Mouse (Mus musculus): ENCODE measurements at regions not wholly inside any gene's neighbourhood (a gene's known extent, or its start where the extent isn't known, plus 50 kb on each side); places are given as distances from the start of the nearest gene placed in this dataset.

- TF ChIP-seq MXI1 (IDR thresholded peaks at IDR 0.05; ENCODE audit: low read depth, low read length) (no peak), TBP (IDR thresholded peaks at IDR 0.05; ENCODE audit: low read depth, low read length) (no peak), CTCF (IDR thresholded peaks at IDR 0.05 in 2 of 3, conservative IDR thresholded peaks at IDR 0.05 in 1 of 3; ENCODE audit: control insufficient read depth in 1 of 3, insufficient read depth in 1 of 3, low read depth in 2 of 3, low read length in 3 of 3, poor library complexity in 1 of 3, severe bottlenecking in 1 of 3) (no peak), NELFE (IDR thresholded peaks at IDR 0.05; ENCODE audit: low read depth, low read length) (no peak), USF2 (IDR thresholded peaks at IDR 0.05; ENCODE audit: borderline replicate concordance in 1 of 2, insufficient read depth in 1 of 2, low read depth in 1 of 2, low read length in 2 of 2) (no peak), RAD21 (IDR thresholded peaks at IDR 0.05; ENCODE audit: low read depth, low read length) (no peak), E2F4 (IDR thresholded peaks at IDR 0.05; ENCODE audit: borderline replicate concordance, low read depth, low read length) (no peak), GABPA (IDR thresholded peaks at IDR 0.05; ENCODE audit: low read depth, low read length) (no peak), MYB (IDR thresholded peaks at IDR 0.05; ENCODE audit: low read depth, low read length) (no peak), RCOR1 (IDR thresholded peaks at IDR 0.05; ENCODE audit: low read depth, low read length) (no peak), MAX (IDR thresholded peaks at IDR 0.05; ENCODE audit: low read length) (no peak), TCF12 (IDR thresholded peaks at IDR 0.05; ENCODE audit: low read depth, low read length) (no peak), JUND (IDR thresholded peaks at IDR 0.05; ENCODE audit: low read depth, low read length) (no peak)
- Histone ChIP-seq H3K9me3 (replicated peaks; ENCODE audit: insufficient read depth, low read length) (no peaks in the 10 kb centered on the region), H3K4me1 (ENCODE audit: control insufficient read depth in 1 of 2, insufficient read depth in 2 of 2, low read length in 2 of 2) (no peaks in the 10 kb centered on the region), H3K79me2 (ENCODE audit: control insufficient read depth, insufficient read depth, low read length, poor library complexity) (no peaks in the 10 kb centered on the region), H3K4me3 (ENCODE audit: control insufficient read depth in 1 of 2, insufficient read depth in 1 of 2, low read depth in 2 of 2, low read length in 2 of 2) (no peak overlapping the region), H3K36me3 (ENCODE audit: control insufficient read depth in 1 of 2, insufficient read depth in 2 of 2, low read length in 2 of 2) (no peaks in the 10 kb centered on the region), H3K9ac (ENCODE audit: control insufficient read depth, low read depth, low read length, poor library complexity, severe bottlenecking) (no peak overlapping the region), H3K27ac (ENCODE audit: control insufficient read depth, low read depth, low read length) (no peak overlapping the region), H3K27me3 (ENCODE audit: control insufficient read depth in 1 of 2, insufficient read depth in 2 of 2, low read length in 2 of 2) (no peaks in the 10 kb centered on the region; a peak in 1 of 4 replicates)
- no peak for DNase-seq (ENCODE audit: low read depth, low spot score)
Measured at GRCm38 (mm10) chr12:91997404-91997803, 148.4 kb upstream of the Sel1l start.

- TF ChIP-seq E2F4 (IDR thresholded peaks at IDR 0.05; ENCODE audit: borderline replicate concordance, low read depth, low read length) (no peak), KAT2A (conservative IDR thresholded peaks at IDR 0.05; ENCODE audit: low read depth, low read length) (no peak), GABPA (IDR thresholded peaks at IDR 0.05; ENCODE audit: low read depth, low read length) (no peak), HCFC1 (IDR thresholded peaks at IDR 0.05; ENCODE audit: low read depth, low read length) (no peak), UBTF (IDR thresholded peaks at IDR 0.05; ENCODE audit: borderline replicate concordance, insufficient read depth, low read depth, low read length) (no peak), POLR2AphosphoS2 (IDR thresholded peaks at IDR 0.05; ENCODE audit: low read length) (no peak), MAZ (IDR thresholded peaks at IDR 0.05; ENCODE audit: low read depth, low read length) (no peak), TBP (IDR thresholded peaks at IDR 0.05; ENCODE audit: low read depth, low read length) (no peak), USF1 (IDR thresholded peaks at IDR 0.05; ENCODE audit: low read depth, low read length) (no peak), MEF2A (IDR thresholded peaks at IDR 0.05; ENCODE audit: extremely low read depth, insufficient replicate concordance, low read depth, low read length, poor library complexity, severe bottlenecking) (no peak), ZKSCAN1 (IDR thresholded peaks at IDR 0.05; ENCODE audit: low read depth, low read length) (no peak), GATA1 (IDR thresholded peaks at IDR 0.05; ENCODE audit: low read depth, low read length) (no peak), SIN3A (IDR thresholded peaks at IDR 0.05; ENCODE audit: low read length) (no peak), ZMIZ1 (IDR thresholded peaks at IDR 0.05; ENCODE audit: low read depth, low read length) (no peak), RCOR1 (IDR thresholded peaks at IDR 0.05; ENCODE audit: low read depth, low read length) (no peak), ETS1 (IDR thresholded peaks at IDR 0.05; ENCODE audit: low read depth, low read length) (no peak), ZNF384 (IDR thresholded peaks at IDR 0.05; ENCODE audit: low read depth, low read length) (no peak), SMC3 (IDR thresholded peaks at IDR 0.05; ENCODE audit: low read depth, low read length) (no peak), POLR2AphosphoS5 (IDR thresholded peaks at IDR 0.05; ENCODE audit: borderline replicate concordance, low read depth, low read length) (no peak), MYB (IDR thresholded peaks at IDR 0.05; ENCODE audit: low read depth, low read length) (no peak)
- DNase-seq (ENCODE audit: low read depth, low spot score), result no peak
- no peaks in the 10 kb centered on the region for H3K79me2 ChIP-seq (ENCODE audit: control insufficient read depth, insufficient read depth, low read length, poor library complexity)
Measured at GRCm38 (mm10) chr12:91995545-91995944, 146.6 kb upstream of the Sel1l start.

More at GRCm38 (mm10) chr12:91995545-91995944, 146.6 kb upstream of the Sel1l start:
- no peaks in the 10 kb centered on the region for H3K36me3 ChIP-seq (ENCODE audit: control insufficient read depth in 1 of 2, insufficient read depth in 2 of 2, low read length in 2 of 2)
- H3K4me3 ChIP-seq (ENCODE audit: control insufficient read depth in 1 of 2, insufficient read depth in 1 of 2, low read depth in 2 of 2, low read length in 2 of 2), result no peak overlapping the region
- no peaks in the 10 kb centered on the region for H3K9me3 ChIP-seq (replicated peaks; ENCODE audit: insufficient read depth, low read length)
- no peak overlapping the region for H3K9ac ChIP-seq (ENCODE audit: control insufficient read depth, low read depth, low read length, poor library complexity, severe bottlenecking)
- no peaks in the 10 kb centered on the region for H3K4me1 ChIP-seq (ENCODE audit: control insufficient read depth in 1 of 2, insufficient read depth in 2 of 2, low read length in 2 of 2)
- no peaks in the 10 kb centered on the region; a peak in 1 of 4 replicates for H3K27me3 ChIP-seq (ENCODE audit: control insufficient read depth in 1 of 2, insufficient read depth in 2 of 2, low read length in 2 of 2)
- no peak overlapping the region for H3K27ac ChIP-seq (ENCODE audit: control insufficient read depth, low read depth, low read length)
